Mouse (Mus musculus) midbrain, embryonic 16.5 days (tissue): ENCODE results near the gene Tnfsf12. TPM values are rescaled to one million over a fixed set of nuclear protein-coding genes. Genes with fewer than 3 reads are reported as not detected.

Source experiments
- ATAC-seq: fragments of 200-750 bp; cut with Nextera tagmentation; 2 replicates; pipeline ENCODE4 v1.8.0; 2017; ENCODE audit warnings: moderate TSS enrichment
- H3K27ac ChIP-seq: fragments of 300-500 bp; sonication (generic); 2 replicates; pipeline ENCODE4 v1.5.1; 2014; ENCODE audit warnings: mild to moderate bottlenecking, low read length, mixed read lengths
- H3K27me3 ChIP-seq: fragments of 300-500 bp; sonication (generic); 2 replicates; pipeline ENCODE4 v1.6.1; 2014; ENCODE audit warnings: low read depth, low read length, mixed read lengths; ENCODE audit not compliant: control insufficient read depth, insufficient read depth
- H3K36me3 ChIP-seq: fragments of 300-500 bp; sonication (generic); 2 replicates; pipeline ENCODE4 v1.6.1; 2014; ENCODE audit warnings: mild to moderate bottlenecking, low read length, moderate library complexity, mixed read lengths; ENCODE audit not compliant: control insufficient read depth, insufficient read depth
- H3K4me1 ChIP-seq: fragments of 300-500 bp; sonication (generic); 2 replicates; pipeline ENCODE4 v1.6.1; 2014; ENCODE audit warnings: mild to moderate bottlenecking, low read length, mixed read lengths; ENCODE audit not compliant: control insufficient read depth, insufficient read depth
- H3K4me2 ChIP-seq: fragments of 300-500 bp; sonication (generic); 2 replicates; pipeline ENCODE4 v1.6.1; 2014; ENCODE audit warnings: mild to moderate bottlenecking, low read length, mixed read lengths
- H3K4me3 ChIP-seq: fragments of 300-500 bp; sonication (generic); 2 replicates; pipeline ENCODE4 v1.5.1; 2014; ENCODE audit warnings: low read depth, mild to moderate bottlenecking, low read length, moderate library complexity, mixed read lengths
- H3K9ac ChIP-seq: fragments of 300-500 bp; sonication (generic); 2 replicates; pipeline ENCODE4 v1.6.1; 2014; ENCODE audit warnings: low read depth, low read length, mixed read lengths
- H3K9me3 ChIP-seq: fragments of 300-500 bp; sonication (generic); replicated peaks from 2 replicates; pipeline ENCODE4 v1.6.1; 2014; ENCODE audit warnings: mild to moderate bottlenecking, low read length, mixed read lengths; ENCODE audit not compliant: control insufficient read depth, poor library complexity, severe bottlenecking
- WGBS: fragments of 180-500 bp; shearing (Covaris S2); extraction: QIAGEN DNeasy Blood & Tissue Kit; methylation state at CpG from one replicate; pipeline ENCODE4 v1.1.7; 2014; 5-methylcytosine and 5-hydroxymethylcytosine counted together
- polyA plus RNA-seq: library from polyadenylated mRNA; unstranded; fragments of >200 nt; fragmentation: Nextera tagmentation; extraction: Ambion mirVana; gene quantifications from 2 replicates; pipeline ENCODE4 v1.2.1, GENCODE M21; 2015

Gene Tnfsf12
- polyA plus RNA-seq, 1 experiment from 2014 or later, result 3.0 TPM

GRCm38 (mm10) chr11:69697396-69697795 is 1.7 kb upstream of the Tnfsf12 start:
- H3K4me1 ChIP-seq, result peaks cover 14% of the 10 kb centered on the region
- H3K4me3 ChIP-seq, result no peak overlapping the region
- no peak for ATAC-seq
- no peak overlapping the region for H3K4me2 ChIP-seq
- no peak overlapping the region for H3K27ac ChIP-seq
- no peak overlapping the region for H3K9ac ChIP-seq
- no peaks in the 10 kb centered on the region for H3K27me3 ChIP-seq
- no peaks in the 10 kb centered on the region for H3K9me3 ChIP-seq
- no peaks in the 10 kb centered on the region for H3K36me3 ChIP-seq
- WGBS, result 86% methylated on average over 3 of the region's 3 CpGs

GRCm38 (mm10) chr11:69695046-69695360 is 646 bp downstream of the Tnfsf12 start:
- no peaks in the 10 kb centered on the region for H3K36me3 ChIP-seq
- H3K9me3 ChIP-seq, result no peaks in the 10 kb centered on the region
- no peaks in the 10 kb centered on the region for H3K27me3 ChIP-seq
- H3K9ac ChIP-seq, result peak overlapping the region; percentile 79
- peak overlapping the region; percentile 45 for H3K4me3 ChIP-seq
- 36% methylated on average over 6 of the region's 6 CpGs for WGBS
- H3K4me1 ChIP-seq, result peaks cover 14% of the 10 kb centered on the region
- peak overlapping the region; percentile 94 for H3K4me2 ChIP-seq
- no peak overlapping the region for H3K27ac ChIP-seq
- no peak for ATAC-seq

GRCm38 (mm10) chr11:69693421-69693965 is 2.2 kb downstream of the Tnfsf12 start:
- no peak overlapping the region for H3K4me3 ChIP-seq
- H3K9me3 ChIP-seq, result no peaks in the 10 kb centered on the region
- H3K27ac ChIP-seq, result no peak overlapping the region
- H3K27me3 ChIP-seq, result no peaks in the 10 kb centered on the region
- no peak overlapping the region for H3K4me2 ChIP-seq
- H3K4me1 ChIP-seq, result peaks cover 14% of the 10 kb centered on the region
- 37% methylated on average over 11 of the region's 11 CpGs for WGBS
- ATAC-seq, result no peak
- no peaks in the 10 kb centered on the region for H3K36me3 ChIP-seq
- no peak overlapping the region for H3K9ac ChIP-seq

GRCm38 (mm10) chr11:69692863-69693262 is 2.8 kb downstream of the Tnfsf12 start:
- ATAC-seq, result no peak
- H3K4me3 ChIP-seq, result no peak overlapping the region
- peaks cover 14% of the 10 kb centered on the region for H3K4me1 ChIP-seq
- H3K9ac ChIP-seq, result no peak overlapping the region
- no peak overlapping the region for H3K4me2 ChIP-seq
- no peaks in the 10 kb centered on the region for H3K36me3 ChIP-seq
- H3K9me3 ChIP-seq, result no peaks in the 10 kb centered on the region
- WGBS, result 88% methylated on average over 6 of the region's 6 CpGs
- H3K27ac ChIP-seq, result no peak overlapping the region
- H3K27me3 ChIP-seq, result no peaks in the 10 kb centered on the region

- WGBS, result 80% methylated on average over 9 of the region's 9 CpGs
- ATAC-seq, result no peak
- H3K9me3 ChIP-seq, result no peaks in the 10 kb centered on the region
Observed at GRCm38 (mm10) chr11:69692196-69692811, 3.3 kb downstream of the Tnfsf12 start.

GRCm38 (mm10) chr11:69689891-69690290 is 5.8 kb downstream of the Tnfsf12 start:
- no peaks in the 10 kb centered on the region for H3K9me3 ChIP-seq
- H3K36me3 ChIP-seq, result no peaks in the 10 kb centered on the region
- WGBS, result 100% methylated on average over 1 of the region's 1 CpGs
- no peak overlapping the region for H3K9ac ChIP-seq
- no peaks in the 10 kb centered on the region for H3K27me3 ChIP-seq
- no peak overlapping the region for H3K4me3 ChIP-seq
- H3K27ac ChIP-seq, result no peak overlapping the region
- H3K4me1 ChIP-seq, result peaks cover 2% of the 10 kb centered on the region; the same call in 1 of the 2 replicates
- no peak overlapping the region for H3K4me2 ChIP-seq
- ATAC-seq, result no peak

More at GRCm38 (mm10) chr11:69692196-69692811, 3.3 kb downstream of the Tnfsf12 start:
- H3K9ac ChIP-seq, result no peak overlapping the region
- no peaks in the 10 kb centered on the region for H3K27me3 ChIP-seq
- H3K4me3 ChIP-seq, result no peak overlapping the region
- H3K4me1 ChIP-seq, result peaks cover 14% of the 10 kb centered on the region
- H3K4me2 ChIP-seq, result no peak overlapping the region
- no peaks in the 10 kb centered on the region for H3K36me3 ChIP-seq
- H3K27ac ChIP-seq, result no peak overlapping the region

GRCm38 (mm10) chr11:69687061-69687460 is 8.6 kb downstream of the Tnfsf12 start:
- ATAC-seq, result no peak
- Histone ChIP-seq H3K27me3 (no peaks in the 10 kb centered on the region), H3K27ac (no peak overlapping the region), H3K36me3 (no peaks in the 10 kb centered on the region), H3K4me3 (no peak overlapping the region), H3K9me3 (no peaks in the 10 kb centered on the region), H3K4me1 (peaks cover 9% of the 10 kb centered on the region; the same call in 1 of the 2 replicates), H3K9ac (0 out of 2 replicates have a peak overlapping the region, but pooled peaks have one; percentile 4), H3K4me2 (no peak overlapping the region)
- WGBS, result 67% methylated on average over 5 of the region's 5 CpGs

GRCm38 (mm10) chr11:69686377-69686776 is 9.3 kb downstream of the Tnfsf12 start:
- no peak for ATAC-seq
- Histone ChIP-seq H3K9ac (0 out of 2 replicates have a peak overlapping the region, but pooled peaks have one; percentile 4), H3K4me1 (peaks cover 9% of the 10 kb centered on the region; the same call in 1 of the 2 replicates), H3K4me2 (no peak overlapping the region), H3K27ac (no peak overlapping the region), H3K36me3 (no peaks in the 10 kb centered on the region), H3K4me3 (no peak overlapping the region), H3K27me3 (no peaks in the 10 kb centered on the region), H3K9me3 (no peaks in the 10 kb centered on the region)
- WGBS, result 15% methylated on average over 4 of the region's 4 CpGs

- WGBS, result 36% methylated on average over 10 of the region's 10 CpGs
- no peak for ATAC-seq
- peaks cover 15% of the 10 kb centered on the region for H3K4me1 ChIP-seq
- peak within 1 kb of the TSS; percentile 50 for H3K27ac ChIP-seq
- no peak within 1 kb of the TSS for H3K4me2 ChIP-seq
- no peak within 1 kb of the TSS for H3K4me3 ChIP-seq
- H3K9me3 ChIP-seq, result no peaks in the 10 kb centered on the region
- H3K36me3 ChIP-seq, result no peaks in the 10 kb centered on the region
- no peaks in the 10 kb centered on the region for H3K27me3 ChIP-seq
- H3K9ac ChIP-seq, result peak within 1 kb of the TSS; percentile 14; the same call in 1 of the 2 replicates
Observed at GRCm38 (mm10) chr11:69685526-69686148, 10.0 kb downstream of the Tnfsf12 start, which contains the start of gene Tnfsf13. TSS of gene Tnfsf13 (minus strand) at chr11:69685784.
